Mouse (Mus musculus) liver, embryonic 14.5 days (tissue): ENCODE measurements around the gene Gas2.

ENCODE experiments used
- CTCF ChIP-seq: IDR thresholded peaks from 2 replicates; pipeline ENCODE4 v1.5.1; 2016; ENCODE audit warnings: antibody characterized with exemption, low read depth, control low read depth
- EP300 ChIP-seq: IDR thresholded peaks from 2 replicates; pipeline ENCODE4 v1.6.1; 2016; ENCODE audit warnings: antibody characterized with exemption, low read depth

GRCm38 (mm10) chr7:52007138-52007537 lies 145.3 kb downstream of the Gas2 start:
- TF ChIP-seq EP300: no peak
- no peak for TF ChIP-seq CTCF
